18 mouse cellular contexts compared by ENCODE assay signal in genomic region chr9:96785187-96785586, GRCm38 (mm10). TPM values are rescaled to one million over a fixed set of nuclear protein-coding genes. Genes with fewer than 3 reads are reported as not detected.
DNase-seq lines count a peak whose midpoint lies in the region; ATAC-seq and TF ChIP-seq lines count a peak whose summit lies in the region.
"Had no signal": no experiment of that assay in that cellular context is flagged by ENCODE, and none has a peak within 500 bp of the region (broad histone marks: within the 10 kb centered on the region; RNA-seq: fewer than 3 reads in every experiment).

No protein-coding gene starts in this region.

- DNase-seq in kidney, postnatal 10 days = no peak
- DNase-seq in G1E (ENCODE audit: low spot score) = no peak
- peak; percentile 35 for DNase-seq in splenic B cell, adult 2 months (ENCODE audit: low read depth, low spot score)
- DNase-seq in cerebellum, adult 11-12 months = no peak
- no peak for DNase-seq in frontal cortex, postnatal 25 days (ENCODE audit: low spot score in 2 of 2)
- DNase-seq in gastrocnemius, postnatal 36 days = no peak
- DNase-seq: adrenal gland, adult 2 months; cerebellum, adult 9-10 months; gastrocnemius, postnatal 14 days; layer of hippocampus, adult 9-11 months; liver, embryonic 13.5 days; lung, postnatal 14 days; right cerebral cortex, postnatal 4 days had no signal

- no peaks in the 10 kb centered on the region for H3K9me3 ChIP-seq in kidney, embryonic 16.5 days (ENCODE audit: low read length)
- H3K9me3 ChIP-seq in G1E (replicated peaks) = no peaks in the 10 kb centered on the region
- H3K9me3 ChIP-seq: liver, embryonic 13.5 days; midbrain, embryonic 13.5 days had no signal

- 67% methylated on average over 3 of the region's 3 CpGs for WGBS in kidney, embryonic 16.5 days

- no peak overlapping the region for H3K9ac ChIP-seq in kidney, embryonic 16.5 days (replicated peaks; ENCODE audit: low read length)
- H3K9ac ChIP-seq: liver, embryonic 13.5 days; midbrain, embryonic 13.5 days had no signal

- intact Hi-C loops in gastrocnemius, postnatal 36 days (cut with DNase I) = no loop called here

- H3K4me1 ChIP-seq in kidney, embryonic 16.5 days (ENCODE audit: insufficient read depth, low read length) = peaks cover 33% of the 10 kb centered on the region
- H3K4me1 ChIP-seq in G1E (ENCODE audit: insufficient read depth, low read depth, low read length) = peaks cover 57% of the 10 kb centered on the region

- H3K27me3 ChIP-seq in kidney, embryonic 16.5 days (ENCODE audit: insufficient read depth, low read length) = no peaks in the 10 kb centered on the region
- peaks cover 19% of the 10 kb centered on the region; the same call in 1 of the 2 replicates for H3K27me3 ChIP-seq in G1E (ENCODE audit: insufficient read depth, low read length)
- no peaks in the 10 kb centered on the region for H3K27me3 ChIP-seq in splenic B cell, adult 2 months (ENCODE audit: control insufficient read depth, insufficient read depth, low read length, poor library complexity, severe bottlenecking)
- H3K27me3 ChIP-seq: CH12.LX; liver, embryonic 13.5 days; midbrain, embryonic 13.5 days had no signal

- no peak overlapping the region for H3K4me2 ChIP-seq in kidney, embryonic 16.5 days (replicated peaks; ENCODE audit: low read depth, low read length)
- H3K4me2 ChIP-seq: liver, embryonic 13.5 days; midbrain, embryonic 13.5 days had no signal

- no peak overlapping the region for H3K4me3 ChIP-seq in kidney, embryonic 16.5 days (ENCODE audit: low read length)
- no peak overlapping the region for H3K4me3 ChIP-seq in G1E (ENCODE audit: low read depth, low read length)
- H3K4me3 ChIP-seq: liver, embryonic 13.5 days; midbrain, embryonic 13.5 days had no signal

- H3K36me3 ChIP-seq in kidney, embryonic 16.5 days (ENCODE audit: insufficient read depth, low read length) = no peaks in the 10 kb centered on the region
- H3K36me3 ChIP-seq in G1E (replicated peaks) = no peaks in the 10 kb centered on the region
- no peaks in the 10 kb centered on the region for H3K36me3 ChIP-seq in splenic B cell, adult 2 months (ENCODE audit: control insufficient read depth, insufficient read depth, low read length, poor library complexity, severe bottlenecking)
- H3K36me3 ChIP-seq: liver, embryonic 13.5 days; midbrain, embryonic 13.5 days had no signal

- ATAC-seq in kidney, embryonic 16.5 days (ENCODE audit: low FRiP score, low TSS enrichment) = no peak
- peak; percentile 25; the same call in 1 of the 2 replicates for ATAC-seq in G1E (ENCODE audit: extremely low read depth, insufficient number of reproducible peaks, low FRiP score, poor library complexity, severe bottlenecking)
- peak; percentile 79 for ATAC-seq in inflammation-experienced regulatory T-cells, adult 6 months
- ATAC-seq: hindbrain, postnatal 0 days; midbrain, embryonic 13.5 days had no signal

- H3K27ac ChIP-seq in kidney, embryonic 16.5 days (ENCODE audit: low read length) = peak overlapping the region; percentile 85
- H3K27ac ChIP-seq: hindbrain, postnatal 0 days; liver, embryonic 13.5 days; midbrain, embryonic 13.5 days had no signal

- TF ChIP-seq CTCF in G1E (IDR thresholded peaks at IDR 0.05; ENCODE audit: low read depth, low read length) = no peak

RNA-seq across cellular contexts. Expression of gene Zbtb38, which starts 32.6 kb away (rescaled TPM):
- polyA plus RNA-seq in kidney, embryonic 16.5 days (2015; fragmentation: Nextera tagmentation; extraction: Ambion mirVana) = 22.1 and 24.8 TPM in 2 replicates
- total RNA-seq in G1E (2014; fragmentation: Nextera tagmentation) (38.2 and 50.9 TPM in 2 replicates), G1E (2017) (36.2 and 37.6 TPM in 2 replicates)
- 2.9 and 3.7 TPM in 2 replicates for polyA plus RNA-seq in G1E (2012)
- polyA plus RNA-seq in inflammation-experienced regulatory T-cells, adult 6 months (2017; shearing (Covaris generic)) = 10 to 100 TPM; 53.9 to 73.9 (median 69.4) TPM
- total RNA-seq in gastrocnemius, postnatal 36 days (2021) = 10 to 100 TPM; 16.7 to 24.2 TPM
